Mouse (Mus musculus): ENCODE results near the gene Ttll12. TPM values are rescaled to one million over a fixed set of nuclear protein-coding genes. Genes with fewer than 3 reads are reported as not detected.

The Ttll12 gene
- polyA plus RNA-seq, 1 experiment from 2014 or later = 47.1 TPM

DNA sequence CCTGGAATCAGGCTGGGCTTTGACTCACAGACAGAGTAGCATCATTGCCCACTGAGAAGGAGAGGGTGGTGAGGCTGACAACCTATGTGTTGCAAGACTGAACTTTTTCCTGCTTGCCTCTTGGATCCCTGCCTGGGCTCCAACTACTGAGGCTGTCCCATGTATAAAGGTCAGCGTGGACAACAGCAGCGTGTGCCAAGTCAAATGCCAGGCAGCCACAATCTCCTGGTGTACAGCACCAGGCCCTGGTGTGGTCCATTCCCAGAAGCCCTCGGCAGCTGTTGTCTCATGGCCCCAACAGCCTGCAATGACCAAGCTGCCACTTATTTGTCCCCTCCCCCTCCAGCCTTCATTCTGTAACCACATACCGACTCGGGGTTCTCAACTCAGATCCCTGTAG lies 23.3 kb downstream of the Ttll12 start:
- ATAC-seq (ENCODE audit: low FRiP score, low read depth) = no peak
- Histone ChIP-seq H3K4me2 (replicated peaks) (no peak overlapping the region), H3K27ac (replicated peaks) (no peak overlapping the region), H3K36me3 (peaks cover 23% of the 10 kb centered on the region), H3K27me3 (no peaks in the 10 kb centered on the region), H3K9ac (replicated peaks) (no peak overlapping the region), H3K9me3 (no peaks in the 10 kb centered on the region), H3K4me3 (no peak overlapping the region), H3K4me1 (no peaks in the 10 kb centered on the region)
- 89% methylated on average over 5 of the region's 5 CpGs for WGBS

- H3K9ac ChIP-seq (replicated peaks) = no peak overlapping the region
- no peaks in the 10 kb centered on the region for H3K9me3 ChIP-seq
- no peak overlapping the region for H3K27ac ChIP-seq (replicated peaks)
- peaks cover 13% of the 10 kb centered on the region for H3K36me3 ChIP-seq
- ATAC-seq (ENCODE audit: low FRiP score, low read depth) = no peak
- WGBS = 71% methylated on average over 2 of the region's 2 CpGs
- no peaks in the 10 kb centered on the region; the same call in 1 of the 2 replicates for H3K27me3 ChIP-seq
- no peak overlapping the region for H3K4me2 ChIP-seq (replicated peaks)
- no peak overlapping the region for H3K4me3 ChIP-seq
- no peaks in the 10 kb centered on the region for H3K4me1 ChIP-seq
These were observed 24.3 kb downstream of the Ttll12 start for GRCm38 (mm10) chr15:83570641-83571040.

DNA sequence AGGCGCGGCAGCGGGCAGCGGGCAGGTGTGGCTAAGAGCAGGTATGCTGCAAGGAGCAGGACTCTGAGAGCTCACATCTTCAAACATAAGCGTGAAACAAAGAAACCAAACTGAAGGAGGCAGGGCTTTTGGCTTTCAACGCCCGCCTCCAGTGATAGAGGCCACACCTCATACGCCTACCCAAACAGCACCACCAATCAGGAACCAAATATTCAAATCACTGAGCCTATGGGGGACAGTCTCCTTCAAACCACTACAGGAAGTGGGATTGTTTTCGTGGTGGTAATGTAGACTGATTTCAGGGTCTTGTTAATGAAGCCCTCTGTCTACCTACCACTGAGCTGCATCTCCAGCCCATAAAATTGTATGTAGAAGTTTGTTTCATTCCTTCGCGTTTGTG lies 25.3 kb downstream of the Ttll12 start:
- H3K4me3 ChIP-seq = no peak overlapping the region
- H3K9me3 ChIP-seq = no peaks in the 10 kb centered on the region
- no peak for ATAC-seq (ENCODE audit: low FRiP score, low read depth)
- no peak overlapping the region for H3K27ac ChIP-seq (replicated peaks)
- no peak overlapping the region for H3K4me2 ChIP-seq (replicated peaks)
- H3K9ac ChIP-seq (replicated peaks) = no peak overlapping the region
- H3K4me1 ChIP-seq = no peaks in the 10 kb centered on the region
- no peaks in the 10 kb centered on the region; the same call in 1 of the 2 replicates for H3K27me3 ChIP-seq
- H3K36me3 ChIP-seq = peaks cover 3% of the 10 kb centered on the region
- WGBS = 62% methylated on average over 11 of the region's 11 CpGs

GRCm38 (mm10) chr15:83568544-83568943 lies 26.4 kb downstream of the Ttll12 start:
- ATAC-seq (ENCODE audit: low FRiP score, low read depth) = no peak

DNA sequence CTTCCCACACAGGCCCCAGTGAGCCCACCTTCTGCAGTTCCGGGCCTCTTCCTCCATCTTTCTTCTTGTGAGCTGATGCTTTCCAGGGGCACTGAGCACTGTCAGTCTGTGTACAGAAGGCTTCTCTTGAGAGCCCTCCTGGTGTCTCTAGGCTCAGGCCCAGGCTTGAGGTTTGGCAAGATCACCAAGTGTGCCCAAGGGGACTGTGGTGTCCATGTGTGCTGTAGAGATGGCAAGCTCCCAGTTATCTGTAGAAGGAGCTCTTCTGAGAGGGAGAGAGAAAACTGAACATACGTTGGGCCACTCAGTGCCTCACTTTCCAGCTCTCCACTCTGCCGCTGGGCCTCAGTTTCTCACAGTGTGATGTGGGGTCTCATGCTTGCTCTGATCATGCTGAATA lies 27.2 kb downstream of the Ttll12 start:
- H3K4me3 ChIP-seq = no peak overlapping the region
- WGBS = 90% methylated on average over 3 of the region's 3 CpGs
- no peak for ATAC-seq (ENCODE audit: low FRiP score, low read depth)
- H3K4me2 ChIP-seq (replicated peaks) = no peak overlapping the region
- no peaks in the 10 kb centered on the region for H3K36me3 ChIP-seq
- peaks cover 17% of the 10 kb centered on the region for H3K27me3 ChIP-seq
- H3K27ac ChIP-seq (replicated peaks) = no peak overlapping the region
- H3K9me3 ChIP-seq = no peaks in the 10 kb centered on the region
- no peak overlapping the region for H3K9ac ChIP-seq (replicated peaks)
- peaks cover 19% of the 10 kb centered on the region for H3K4me1 ChIP-seq

More at GRCm38 (mm10) chr15:83568544-83568943, 26.4 kb downstream of the Ttll12 start:
- Histone ChIP-seq H3K36me3 (no peaks in the 10 kb centered on the region), H3K4me2 (replicated peaks) (no peak overlapping the region), H3K9ac (replicated peaks) (no peak overlapping the region), H3K27me3 (peaks cover 9% of the 10 kb centered on the region), H3K9me3 (no peaks in the 10 kb centered on the region), H3K27ac (replicated peaks) (no peak overlapping the region), H3K4me1 (peaks cover 11% of the 10 kb centered on the region), H3K4me3 (no peak overlapping the region)
- WGBS = 96% methylated on average over 5 of the region's 5 CpGs

DNA sequence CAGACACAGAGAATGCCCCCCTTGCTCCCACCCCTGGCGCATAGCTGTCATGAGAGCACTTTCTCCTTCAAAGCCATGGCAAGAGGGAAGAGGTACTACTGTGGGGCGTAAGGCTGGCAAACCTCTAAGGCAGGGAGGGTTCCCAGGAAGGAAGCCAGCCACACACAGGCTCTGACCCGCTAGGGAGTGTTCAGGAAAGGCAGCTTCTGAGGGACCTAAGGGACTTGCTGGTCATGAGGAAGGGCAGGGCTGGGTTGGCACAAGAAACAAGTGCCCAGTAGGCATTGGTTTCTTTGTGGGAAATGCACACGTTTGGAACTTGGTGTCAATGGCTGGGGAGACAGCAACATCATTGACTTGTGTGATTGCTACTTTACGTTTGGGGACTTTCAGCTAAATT lies 29.0 kb downstream of the Ttll12 start:
- no peak for ATAC-seq (ENCODE audit: low FRiP score, low read depth)
- no peak overlapping the region for H3K4me3 ChIP-seq
- no peaks in the 10 kb centered on the region for H3K36me3 ChIP-seq
- H3K9me3 ChIP-seq = no peaks in the 10 kb centered on the region
- no peak overlapping the region for H3K4me2 ChIP-seq (replicated peaks)
- H3K27ac ChIP-seq (replicated peaks) = no peak overlapping the region
- 73% methylated on average over 5 of the region's 5 CpGs for WGBS
- peaks cover 27% of the 10 kb centered on the region for H3K27me3 ChIP-seq
- peaks cover 20% of the 10 kb centered on the region for H3K4me1 ChIP-seq
- H3K9ac ChIP-seq (replicated peaks) = no peak overlapping the region

- no peak overlapping the region for H3K4me3 ChIP-seq
- no peaks in the 10 kb centered on the region for H3K36me3 ChIP-seq
- H3K4me1 ChIP-seq = peaks cover 20% of the 10 kb centered on the region
- H3K9ac ChIP-seq (replicated peaks) = no peak overlapping the region
- H3K27me3 ChIP-seq = peaks cover 27% of the 10 kb centered on the region
- ATAC-seq (ENCODE audit: low FRiP score, low read depth) = no peak
- WGBS = 88% methylated on average over 3 of the region's 3 CpGs
- no peaks in the 10 kb centered on the region for H3K9me3 ChIP-seq
- H3K4me2 ChIP-seq (replicated peaks) = no peak overlapping the region
- H3K27ac ChIP-seq (replicated peaks) = no peak overlapping the region
These were observed 29.5 kb downstream of the Ttll12 start for GRCm38 (mm10) chr15:83565434-83565833.

GRCm38 (mm10) chr15:83563857-83564651 lies 30.9 kb downstream of the Ttll12 start:
- Histone ChIP-seq H3K27me3 (peaks cover 27% of the 10 kb centered on the region), H3K4me2 (replicated peaks) (peak overlapping the region; percentile 85), H3K9me3 (no peaks in the 10 kb centered on the region), H3K9ac (replicated peaks) (peak overlapping the region; percentile 51), H3K4me1 (peaks cover 20% of the 10 kb centered on the region), H3K4me3 (peak overlapping the region; percentile 42), H3K27ac (replicated peaks) (no peak overlapping the region), H3K36me3 (no peaks in the 10 kb centered on the region)
- 0 out of 2 replicates have a peak, but pooled peaks have one; percentile 23 for ATAC-seq (ENCODE audit: low FRiP score, low read depth)
- WGBS = 2% methylated on average over 27 of the region's 27 CpGs

DNA sequence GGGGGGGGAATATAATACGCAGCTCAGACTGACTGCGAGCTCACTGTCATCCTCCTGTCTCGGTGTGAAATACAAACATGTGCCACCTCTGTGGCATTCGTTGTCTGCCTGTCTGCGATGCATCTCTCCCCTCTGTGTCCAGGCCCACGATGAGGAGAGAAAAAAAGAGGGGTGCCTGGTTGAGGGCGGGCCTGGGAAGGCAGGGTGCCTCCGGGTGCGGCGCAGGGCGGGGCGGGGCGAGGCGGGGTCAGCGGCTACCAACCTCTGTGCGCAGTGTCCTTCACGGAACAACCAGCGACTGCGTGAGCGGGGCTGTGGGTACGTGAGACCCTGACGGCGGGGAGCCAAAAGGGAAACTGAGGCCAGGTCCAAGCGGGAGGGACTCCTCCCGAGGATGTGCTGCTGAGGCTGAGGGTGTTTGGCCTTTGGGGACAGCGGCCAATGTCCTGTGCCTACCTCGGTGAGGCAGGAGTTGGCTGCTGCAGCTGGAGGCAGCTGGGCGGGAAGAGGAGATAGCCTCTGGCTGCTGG lies 31.6 kb downstream of the Ttll12 start, which contains the start of the genes Tspo and Mcat:
Gene Tspo (plus strand): TSS at position 266 of the 530 bp plus-strand sequence.
Gene Mcat (minus strand): TSS at position 461 of the 530 bp plus-strand sequence.
- H3K9ac ChIP-seq (replicated peaks) = peak within 1 kb of the TSS; percentile 51
- H3K4me3 ChIP-seq = peak within 1 kb of the TSS; percentile 42
- ATAC-seq (ENCODE audit: low FRiP score, low read depth) = peak; percentile 38; the same call in 1 of the 2 replicates
- peaks cover 31% of the 10 kb centered on the region for H3K27me3 ChIP-seq
- H3K36me3 ChIP-seq = no peaks in the 10 kb centered on the region
- H3K9me3 ChIP-seq = no peaks in the 10 kb centered on the region
- peaks cover 20% of the 10 kb centered on the region for H3K4me1 ChIP-seq
- peak within 1 kb of the TSS; percentile 85 for H3K4me2 ChIP-seq (replicated peaks)
- H3K27ac ChIP-seq (replicated peaks) = no peak within 1 kb of the TSS
- under 1% methylated on average over 26 of the region's 28 CpGs for WGBS

- H3K9ac ChIP-seq (replicated peaks) = no peak overlapping the region
- H3K27ac ChIP-seq (replicated peaks) = no peak overlapping the region
- ATAC-seq (ENCODE audit: low FRiP score, low read depth) = no peak
- H3K9me3 ChIP-seq = no peaks in the 10 kb centered on the region
- WGBS = 30% methylated on average over 15 of the region's 15 CpGs
- H3K27me3 ChIP-seq = peaks cover 38% of the 10 kb centered on the region
- peak overlapping the region; percentile 42; the same call in 1 of the 2 replicates for H3K4me3 ChIP-seq
- no peaks in the 10 kb centered on the region for H3K36me3 ChIP-seq
- peak overlapping the region; percentile 85 for H3K4me2 ChIP-seq (replicated peaks)
- peaks cover 20% of the 10 kb centered on the region for H3K4me1 ChIP-seq
These were observed 32.2 kb downstream of the Ttll12 start for GRCm38 (mm10) chr15:83562626-83563270.

- H3K27ac ChIP-seq (replicated peaks) = no peak overlapping the region
- H3K27me3 ChIP-seq = peaks cover 40% of the 10 kb centered on the region
- H3K4me1 ChIP-seq = peaks cover 20% of the 10 kb centered on the region
- H3K4me3 ChIP-seq = no peak overlapping the region
- H3K9ac ChIP-seq (replicated peaks) = no peak overlapping the region
- H3K9me3 ChIP-seq = no peaks in the 10 kb centered on the region
- H3K36me3 ChIP-seq = no peaks in the 10 kb centered on the region
- no peak for ATAC-seq (ENCODE audit: low FRiP score, low read depth)
- WGBS = 69% methylated on average over 5 of the region's 5 CpGs
- H3K4me2 ChIP-seq (replicated peaks) = no peak overlapping the region
These were observed 33.9 kb downstream of the Ttll12 start for GRCm38 (mm10) chr15:83560941-83561477.

Data from midbrain, embryonic 12.5 days (tissue).